Mouse (Mus musculus): ENCODE data around the gene Atad2b. TPM values are rescaled to one million over a fixed set of nuclear protein-coding genes. Genes with fewer than 3 reads are reported as not detected.
A peak's percentile ranks its signal among the peaks of the same experiment; 100 is the strongest.

The Atad2b gene
- polyA plus RNA-seq, 1 experiment, result 1.4 TPM

GRCm38 (mm10) chr12:5044141-5044540 lies 127.0 kb downstream of the Atad2b start:
- TF ChIP-seq GATA1 (IDR thresholded peaks at IDR 0.05; ENCODE audit: borderline replicate concordance, low read length) (no peak), FLI1 (IDR thresholded peaks at IDR 0.05; ENCODE audit: low read length) (no peak)
- Histone ChIP-seq H3K4me1 (no peaks in the 10 kb centered on the region), H3K27me3 (replicated peaks) (no peaks in the 10 kb centered on the region), H3K9me3 (peaks cover 3% of the 10 kb centered on the region), H3K36me3 (replicated peaks; ENCODE audit: low read length) (peaks cover 80% of the 10 kb centered on the region), H3K4me3 (replicated peaks) (no peak overlapping the region)

GRCm38 (mm10) chr12:5048104-5048503 lies 131.0 kb downstream of the Atad2b start:
- Histone ChIP-seq H3K9me3 (peaks cover 30% of the 10 kb centered on the region), H3K4me3 (replicated peaks) (no peak overlapping the region), H3K36me3 (replicated peaks; ENCODE audit: low read length) (peaks cover 44% of the 10 kb centered on the region), H3K4me1 (no peaks in the 10 kb centered on the region), H3K27me3 (replicated peaks) (no peaks in the 10 kb centered on the region)
- TF ChIP-seq GATA1 (IDR thresholded peaks at IDR 0.05; ENCODE audit: borderline replicate concordance, low read length), result no peak
- no peak for TF ChIP-seq FLI1 (IDR thresholded peaks at IDR 0.05; ENCODE audit: low read length)

GRCm38 (mm10) chr12:5067590-5067989 lies 150.4 kb downstream of the Atad2b start:
- H3K9me3 ChIP-seq, result peaks cover 16% of the 10 kb centered on the region
- TF ChIP-seq FLI1 (IDR thresholded peaks at IDR 0.05; ENCODE audit: low read length) (no peak), GATA1 (IDR thresholded peaks at IDR 0.05; ENCODE audit: borderline replicate concordance, low read length) (no peak)
- H3K36me3 ChIP-seq (replicated peaks; ENCODE audit: low read length), result no peaks in the 10 kb centered on the region
- H3K4me1 ChIP-seq, result no peaks in the 10 kb centered on the region
- no peak overlapping the region for H3K4me3 ChIP-seq (replicated peaks)
- H3K27me3 ChIP-seq (replicated peaks), result no peaks in the 10 kb centered on the region

- H3K9me3 ChIP-seq, result peaks cover 13% of the 10 kb centered on the region
- H3K4me3 ChIP-seq (replicated peaks), result no peak overlapping the region
- no peak for TF ChIP-seq FLI1 (IDR thresholded peaks at IDR 0.05; ENCODE audit: low read length)
- no peak for TF ChIP-seq GATA1 (IDR thresholded peaks at IDR 0.05; ENCODE audit: borderline replicate concordance, low read length)
- no peaks in the 10 kb centered on the region for H3K4me1 ChIP-seq
- H3K36me3 ChIP-seq (replicated peaks; ENCODE audit: low read length), result no peaks in the 10 kb centered on the region
- no peaks in the 10 kb centered on the region for H3K27me3 ChIP-seq (replicated peaks)
Measured at GRCm38 (mm10) chr12:5070131-5070530, 153.0 kb downstream of the Atad2b start.

- no peaks in the 10 kb centered on the region for H3K27me3 ChIP-seq (replicated peaks)
- H3K36me3 ChIP-seq (replicated peaks; ENCODE audit: low read length), result no peaks in the 10 kb centered on the region
- TF ChIP-seq FLI1 (IDR thresholded peaks at IDR 0.05; ENCODE audit: low read length) (no peak), GATA1 (IDR thresholded peaks at IDR 0.05; ENCODE audit: borderline replicate concordance, low read length) (no peak)
- peaks cover 10% of the 10 kb centered on the region for H3K9me3 ChIP-seq
- no peaks in the 10 kb centered on the region for H3K4me1 ChIP-seq
- H3K4me3 ChIP-seq (replicated peaks), result no peak overlapping the region
Measured at GRCm38 (mm10) chr12:5073191-5073590, 156.0 kb downstream of the Atad2b start.

GRCm38 (mm10) chr12:5081480-5081879 lies 164.3 kb downstream of the Atad2b start:
- TF ChIP-seq FLI1 (IDR thresholded peaks at IDR 0.05; ENCODE audit: low read length), result no peak
- TF ChIP-seq GATA1 (IDR thresholded peaks at IDR 0.05; ENCODE audit: borderline replicate concordance, low read length), result no peak
- no peak overlapping the region for H3K4me3 ChIP-seq (replicated peaks)
- no peaks in the 10 kb centered on the region for H3K27me3 ChIP-seq (replicated peaks)
- H3K36me3 ChIP-seq (replicated peaks; ENCODE audit: low read length), result no peaks in the 10 kb centered on the region
- no peaks in the 10 kb centered on the region for H3K4me1 ChIP-seq
- H3K9me3 ChIP-seq, result peaks cover 16% of the 10 kb centered on the region

- H3K9me3 ChIP-seq, result peaks cover 16% of the 10 kb centered on the region
- TF ChIP-seq FLI1 (IDR thresholded peaks at IDR 0.05; ENCODE audit: low read length) (no peak), GATA1 (IDR thresholded peaks at IDR 0.05; ENCODE audit: borderline replicate concordance, low read length) (no peak)
- H3K4me3 ChIP-seq (replicated peaks), result no peak overlapping the region
- H3K4me1 ChIP-seq, result no peaks in the 10 kb centered on the region
- peaks cover 3% of the 10 kb centered on the region for H3K27me3 ChIP-seq (replicated peaks)
- H3K36me3 ChIP-seq (replicated peaks; ENCODE audit: low read length), result no peaks in the 10 kb centered on the region
Measured at GRCm38 (mm10) chr12:5084714-5085113, 167.6 kb downstream of the Atad2b start.

- no peak for TF ChIP-seq GATA1 (IDR thresholded peaks at IDR 0.05; ENCODE audit: borderline replicate concordance, low read length)
- no peak for TF ChIP-seq FLI1 (IDR thresholded peaks at IDR 0.05; ENCODE audit: low read length)
- Histone ChIP-seq H3K27me3 (replicated peaks) (peaks cover 3% of the 10 kb centered on the region), H3K36me3 (replicated peaks; ENCODE audit: low read length) (no peaks in the 10 kb centered on the region), H3K9me3 (peaks cover 10% of the 10 kb centered on the region), H3K4me1 (no peaks in the 10 kb centered on the region), H3K4me3 (replicated peaks) (peak overlapping the region; percentile 8)
Measured at GRCm38 (mm10) chr12:5087787-5088519, 170.8 kb downstream of the Atad2b start.

GRCm38 (mm10) chr12:5088639-5089038 lies 171.5 kb downstream of the Atad2b start:
- Histone ChIP-seq H3K27me3 (replicated peaks) (peaks cover 3% of the 10 kb centered on the region), H3K36me3 (replicated peaks; ENCODE audit: low read length) (no peaks in the 10 kb centered on the region), H3K9me3 (peaks cover 7% of the 10 kb centered on the region), H3K4me1 (no peaks in the 10 kb centered on the region), H3K4me3 (replicated peaks) (no peak overlapping the region)
- TF ChIP-seq FLI1 (IDR thresholded peaks at IDR 0.05; ENCODE audit: low read length) (no peak), GATA1 (IDR thresholded peaks at IDR 0.05; ENCODE audit: borderline replicate concordance, low read length) (no peak)

Other genes with a start within 250 kb of the Atad2b start
- gene Fam228a, start 178.9 kb upstream of the Atad2b start, polyA plus RNA-seq (2012; ENCODE audit: insufficient read depth, low replicate concordance), result not detected in 2 replicates
- 0.40 TPM in 1 of 2 replicates, not detected in the other for gene Pfn4, start 148.3 kb upstream of the Atad2b start, polyA plus RNA-seq (2012; ENCODE audit: insufficient read depth, low replicate concordance)
- gene Fam228b, start 148.1 kb upstream of the Atad2b start, polyA plus RNA-seq (2012; ENCODE audit: insufficient read depth, low replicate concordance), result 1.2 TPM in 1 of 2 replicates, not detected in the other
- gene Sf3b6, start 99.8 kb upstream of the Atad2b start, polyA plus RNA-seq (2012; ENCODE audit: insufficient read depth, low replicate concordance), result 15.8 TPM in 1 of 2 replicates, not detected in the other
- gene Fkbp1b, start 75.8 kb upstream of the Atad2b start, polyA plus RNA-seq (2012; ENCODE audit: insufficient read depth, low replicate concordance), result 3.8 and 15.5 TPM in 2 replicates
- gene Wdcp, start 74.0 kb upstream of the Atad2b start, polyA plus RNA-seq (2012; ENCODE audit: insufficient read depth, low replicate concordance), result 1.00 TPM in 1 of 2 replicates, not detected in the other
- 312 and 347 TPM in 2 replicates for gene Mfsd2b, start 43.0 kb upstream of the Atad2b start, polyA plus RNA-seq (2012; ENCODE audit: insufficient read depth, low replicate concordance)
- 2.5 and 10.4 TPM in 2 replicates for gene Ubxn2a, start 9.6 kb upstream of the Atad2b start, polyA plus RNA-seq (2012; ENCODE audit: insufficient read depth, low replicate concordance)

All from megakaryocyte, embryonic 14.5 days (primary cell).